Mouse (Mus musculus) c-Kit-positive CD71-positive TER-119-positive erythroid progenitor cells, embryonic 14.5 days (primary cell): ENCODE measurements around the gene Vmn1r11.

Experiments used
- DNase-seq: peaks from one replicate; pipeline ENCODE4 v3.0.0-alpha.2; 2013; ENCODE audit warnings: low spot score

Vmn1r11 gene

DNA sequence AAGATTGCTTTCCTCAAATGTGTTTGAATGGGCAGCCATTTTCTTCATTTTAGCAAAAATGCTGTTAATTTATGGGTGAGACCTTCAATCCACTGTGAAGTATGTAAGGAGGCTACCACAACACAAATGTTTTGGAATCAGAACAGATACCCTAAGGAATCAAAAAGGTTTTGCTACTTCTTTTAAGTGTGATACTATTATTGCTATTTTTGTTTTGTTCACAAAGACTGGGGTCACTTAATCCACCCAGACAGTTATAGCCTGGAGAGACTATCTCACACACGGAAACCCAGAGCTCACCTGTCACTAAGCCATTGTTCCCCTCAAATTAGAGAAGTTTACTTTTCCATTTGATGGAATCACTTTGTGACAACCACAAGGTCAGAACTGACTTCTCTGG, at the start of gene Vmn1r11:
Gene Vmn1r11, plus strand, starts transcription at position 301 of the 400 bp plus-strand sequence.
- DNase-seq: no peak

DNA sequence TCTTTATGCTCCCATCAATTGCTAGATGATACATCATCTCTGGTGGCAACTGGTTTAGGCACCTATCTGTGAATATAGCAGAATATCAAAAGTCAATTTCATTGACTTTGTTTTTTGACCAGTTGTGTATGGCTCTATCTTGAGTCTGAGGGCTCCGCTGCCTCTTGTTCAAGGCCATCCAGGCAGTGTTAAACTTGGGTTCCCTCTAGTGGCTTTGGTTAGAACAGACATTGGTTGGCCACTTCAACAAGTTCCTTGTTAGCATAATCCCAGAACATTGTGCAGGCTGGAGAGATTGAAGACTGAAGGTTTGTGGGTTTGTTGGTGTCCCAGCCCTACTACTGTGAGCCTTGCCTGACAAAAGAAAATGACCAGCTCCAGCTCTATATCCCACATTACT, 26.9 kb upstream of the Vmn1r11 start:
- DNase-seq: peak; percentile 9

DNA sequence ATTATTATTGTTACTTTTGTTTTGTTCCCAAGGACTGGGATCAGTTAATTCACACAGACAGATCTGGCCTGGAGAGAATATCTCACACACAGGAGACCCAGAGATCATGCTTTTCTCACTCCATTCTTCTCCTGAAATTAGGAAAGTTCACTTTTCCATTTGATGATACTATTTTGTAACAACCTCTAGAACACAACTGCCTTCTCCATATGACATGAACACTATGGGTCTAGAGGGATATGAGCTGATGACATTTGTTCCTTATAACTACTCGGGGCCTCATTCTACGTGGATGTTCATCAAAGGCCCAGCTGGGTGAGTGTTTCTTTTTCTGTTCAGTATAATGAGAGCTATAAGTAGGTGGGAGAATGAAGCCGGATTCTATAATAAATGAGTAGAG, 24.1 kb upstream of the Vmn1r11 start, which contains the start of gene Vmn1r10:
Gene Vmn1r10, plus strand, starts transcription at position 301 of the 400 bp plus-strand sequence.
- no peak for DNase-seq

GRCm38 (mm10) chr6:57156619-57157018, 23.4 kb downstream of the Vmn1r11 start, which contains the start of gene Vmn1r12:
Gene Vmn1r12, plus strand, starts transcription at chr6:57156919.
- DNase-seq: no peak
